Mouse (Mus musculus) hindbrain, embryonic 11.5 days (tissue): ENCODE measurements at regions not wholly inside any gene's neighbourhood (a gene's known extent, or its start where the extent isn't known, plus 50 kb on each side); places are given as distances from the start of the nearest gene placed in this dataset.

Experiments
- ATAC-seq: fragments of 200-750 bp; cut with Nextera tagmentation; 2 replicates; pipeline ENCODE4 v1.8.0; 2017; ENCODE audit warnings: mild to moderate bottlenecking, moderate TSS enrichment, moderate library complexity; ENCODE audit not compliant: low FRiP score
- DNase-seq: peaks from one replicate; pipeline ENCODE4 v3.0.0-alpha.2; 2015; ENCODE audit warnings: low spot score
- H3K27ac ChIP-seq: fragments of 300-500 bp; sonication (generic); 2 replicates; pipeline ENCODE4 v1.5.1; 2014; ENCODE audit warnings: mild to moderate bottlenecking, low read depth, low read length
- H3K27me3 ChIP-seq: fragments of 300-500 bp; sonication (generic); 2 replicates; pipeline ENCODE4 v1.6.1; 2014; ENCODE audit warnings: mild to moderate bottlenecking, low read length, moderate library complexity, mixed read lengths; ENCODE audit not compliant: control insufficient read depth, insufficient read depth
- H3K36me3 ChIP-seq: fragments of 300-500 bp; sonication (generic); 2 replicates; pipeline ENCODE4 v1.6.1; 2014; ENCODE audit warnings: mild to moderate bottlenecking, low read length, moderate library complexity, mixed read lengths; ENCODE audit not compliant: control insufficient read depth, insufficient read depth
- H3K4me1 ChIP-seq: fragments of 300-500 bp; sonication (generic); replicated peaks from 2 replicates; pipeline ENCODE4 v1.6.1; 2014; ENCODE audit warnings: low read length, mixed read lengths; ENCODE audit not compliant: control insufficient read depth, insufficient read depth
- H3K4me2 ChIP-seq: fragments of 300-500 bp; sonication (generic); replicated peaks from 2 replicates; pipeline ENCODE4 v1.6.1; 2014; ENCODE audit warnings: mild to moderate bottlenecking, low read depth, low read length
- H3K4me3 ChIP-seq: fragments of 300-500 bp; sonication (generic); 2 replicates; pipeline ENCODE4 v1.5.1; 2014; ENCODE audit warnings: low read depth, low read length
- H3K9ac ChIP-seq: fragments of 300-500 bp; sonication (generic); 2 replicates; pipeline ENCODE4 v1.6.1; 2014; ENCODE audit warnings: low read depth, low read length
- H3K9me3 ChIP-seq: fragments of 300-500 bp; sonication (generic); 2 replicates; pipeline ENCODE4 v1.6.1; 2016; ENCODE audit warnings: low read length; ENCODE audit not compliant: control insufficient read depth
- WGBS: fragments of 180-500 bp; shearing (Covaris S2); extraction: QIAGEN DNeasy Blood & Tissue Kit; methylation state at CpG from one replicate; pipeline ENCODE4 v1.1.7; 2014; 5-methylcytosine and 5-hydroxymethylcytosine counted together

- ATAC-seq = no peak
- Histone ChIP-seq H3K9me3 (no peaks in the 10 kb centered on the region), H3K36me3 (no peaks in the 10 kb centered on the region), H3K4me1 (no peaks in the 10 kb centered on the region), H3K27ac (no peak overlapping the region), H3K4me2 (no peak overlapping the region), H3K4me3 (no peak overlapping the region), H3K27me3 (no peaks in the 10 kb centered on the region), H3K9ac (no peak overlapping the region)
- no peak for DNase-seq
- WGBS = 88% methylated on average over 7 of the region's 7 CpGs
Measured at GRCm38 (mm10) chrX:10984894-10985293, 270.1 kb downstream of the Mid1ip1 start.

DNA sequence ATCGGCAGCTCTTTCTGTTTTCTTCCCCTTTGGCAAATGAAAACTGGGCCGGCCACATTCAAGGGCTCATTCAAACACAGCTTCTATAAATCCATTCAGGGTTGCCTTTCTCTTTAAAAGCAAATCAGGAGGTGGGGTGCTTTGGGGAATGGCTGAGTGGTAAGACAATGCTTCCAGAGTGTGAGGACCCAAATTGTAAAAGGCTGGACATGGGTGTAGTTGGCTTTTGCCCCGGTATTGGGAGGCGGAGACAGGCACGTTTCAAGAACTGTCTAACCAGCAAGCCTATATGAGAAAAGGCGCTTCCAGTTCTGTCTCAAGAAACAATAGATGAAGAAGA is 277.0 kb downstream of the Mid1ip1 start:
- Histone ChIP-seq H3K9ac (no peak overlapping the region), H3K27ac (peak overlapping the region; percentile 87), H3K9me3 (no peaks in the 10 kb centered on the region), H3K4me1 (no peaks in the 10 kb centered on the region), H3K4me2 (peak overlapping the region; percentile 41), H3K27me3 (no peaks in the 10 kb centered on the region), H3K4me3 (no peak overlapping the region), H3K36me3 (no peaks in the 10 kb centered on the region)
- DNase-seq (no peak), ATAC-seq (no peak; the same call in 1 of the 2 replicates)
- 18% methylated on average over 6 of the region's 6 CpGs for WGBS

- Histone ChIP-seq H3K27ac (peak overlapping the region; percentile 87), H3K36me3 (no peaks in the 10 kb centered on the region), H3K4me3 (peak overlapping the region; percentile 12; the same call in 1 of the 2 replicates), H3K4me1 (no peaks in the 10 kb centered on the region), H3K9me3 (no peaks in the 10 kb centered on the region), H3K4me2 (peak overlapping the region; percentile 41), H3K9ac (0 out of 2 replicates have a peak overlapping the region, but pooled peaks have one; percentile 37), H3K27me3 (no peaks in the 10 kb centered on the region)
- WGBS = 20% methylated on average over 19 of the region's 19 CpGs
- ATAC-seq = peak; percentile 82
- DNase-seq = peak; percentile 49
Measured at GRCm38 (mm10) chrX:10992211-10993004, 277.6 kb downstream of the Mid1ip1 start.

GRCm38 (mm10) chrX:10993005-10993377 is 278.2 kb downstream of the Mid1ip1 start:
- no peak overlapping the region for H3K9ac ChIP-seq
- ATAC-seq = peak; percentile 64
- no peaks in the 10 kb centered on the region for H3K36me3 ChIP-seq
- no peaks in the 10 kb centered on the region for H3K9me3 ChIP-seq
- DNase-seq = peak; percentile 36
- no peaks in the 10 kb centered on the region for H3K27me3 ChIP-seq
- no peak overlapping the region for H3K4me3 ChIP-seq
- WGBS = 17% methylated on average over 6 of the region's 6 CpGs
- peak overlapping the region; percentile 87 for H3K27ac ChIP-seq
- H3K4me2 ChIP-seq = peak overlapping the region; percentile 41
- H3K4me1 ChIP-seq = no peaks in the 10 kb centered on the region

- no peak overlapping the region for H3K4me2 ChIP-seq
- H3K36me3 ChIP-seq = no peaks in the 10 kb centered on the region
- H3K9me3 ChIP-seq = no peaks in the 10 kb centered on the region
- no peaks in the 10 kb centered on the region for H3K27me3 ChIP-seq
- H3K9ac ChIP-seq = no peak overlapping the region
- no peak overlapping the region for H3K4me3 ChIP-seq
- no peak for DNase-seq
- H3K4me1 ChIP-seq = no peaks in the 10 kb centered on the region
- H3K27ac ChIP-seq = no peak overlapping the region
- no peak for ATAC-seq
Measured at GRCm38 (mm10) chrX:10994910-10995309, 280.1 kb downstream of the Mid1ip1 start.

DNA sequence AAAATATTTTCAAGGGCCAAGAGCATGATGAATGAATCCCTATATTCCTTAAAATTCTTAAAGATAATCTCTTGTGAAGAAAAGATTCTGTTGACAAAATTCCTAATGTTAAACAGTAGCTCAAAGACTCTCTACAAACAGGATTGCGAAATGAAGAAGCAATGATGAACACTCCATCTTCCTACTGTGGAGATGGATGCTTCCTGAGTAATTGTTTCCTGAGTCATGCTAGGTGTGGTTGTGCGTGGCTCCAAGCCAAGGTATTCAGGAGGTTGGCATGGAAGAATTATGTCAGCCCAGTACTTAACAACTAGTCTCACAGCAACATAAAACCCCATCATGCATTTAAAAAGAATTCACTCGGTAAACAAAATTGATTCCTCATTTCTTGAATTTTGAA is 286.4 kb downstream of the Mid1ip1 start:
- H3K27me3 ChIP-seq = no peaks in the 10 kb centered on the region
- H3K27ac ChIP-seq = no peak overlapping the region
- no peak overlapping the region for H3K4me2 ChIP-seq
- ATAC-seq (no peak), DNase-seq (no peak)
- 91% methylated on average over 3 of the region's 3 CpGs for WGBS
- no peaks in the 10 kb centered on the region for H3K4me1 ChIP-seq
- H3K4me3 ChIP-seq = no peak overlapping the region
- no peak overlapping the region for H3K9ac ChIP-seq
- no peaks in the 10 kb centered on the region for H3K9me3 ChIP-seq
- no peaks in the 10 kb centered on the region for H3K36me3 ChIP-seq

DNA sequence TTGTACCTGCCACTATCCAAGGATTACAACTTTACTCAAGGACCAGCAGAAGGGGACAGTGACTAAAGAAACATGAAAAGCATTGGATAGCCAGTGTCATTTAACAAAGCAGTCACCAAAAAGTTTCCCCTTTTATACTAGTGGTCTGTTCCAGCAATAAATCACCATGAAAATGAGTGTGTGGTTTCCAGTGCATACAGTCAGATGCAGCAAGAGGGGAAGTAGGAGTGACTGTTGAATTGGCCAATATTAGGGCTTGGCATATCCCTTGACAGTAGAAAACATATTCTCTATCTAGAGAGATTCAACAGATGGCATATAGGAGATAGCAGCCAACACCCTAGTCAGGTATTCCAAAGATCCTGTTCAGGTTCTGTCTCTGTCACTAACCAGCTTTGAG is 259.8 kb upstream of the H2al1a start:
- Histone ChIP-seq H3K4me3 (no peak overlapping the region), H3K36me3 (no peaks in the 10 kb centered on the region), H3K4me2 (no peak overlapping the region), H3K27ac (no peak overlapping the region), H3K9ac (no peak overlapping the region), H3K4me1 (no peaks in the 10 kb centered on the region), H3K27me3 (no peaks in the 10 kb centered on the region), H3K9me3 (no peaks in the 10 kb centered on the region)
- no peak for ATAC-seq
- DNase-seq = no peak

DNA sequence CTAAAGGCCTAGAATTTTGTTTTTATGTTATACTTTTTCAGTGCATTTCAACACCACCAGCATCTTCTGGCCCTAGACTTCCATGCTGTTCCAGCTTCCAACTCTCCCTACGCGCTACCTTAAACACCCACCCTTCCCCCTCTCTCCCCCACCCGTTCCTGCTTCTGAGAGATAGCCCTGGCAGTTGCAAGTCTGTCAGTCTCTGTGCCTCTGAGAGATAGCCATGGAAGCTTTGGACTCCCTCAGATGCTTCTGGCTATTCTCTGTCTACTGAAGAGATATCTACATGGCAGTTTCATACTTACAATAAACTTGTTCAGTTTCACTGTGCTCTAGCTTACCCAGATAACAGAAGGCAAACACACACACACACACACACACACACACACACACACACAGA is 252.3 kb upstream of the H2al1a start:
- Histone ChIP-seq H3K9ac (no peak overlapping the region), H3K27ac (no peak overlapping the region), H3K4me2 (no peak overlapping the region), H3K27me3 (no peaks in the 10 kb centered on the region), H3K4me1 (no peaks in the 10 kb centered on the region), H3K9me3 (no peaks in the 10 kb centered on the region), H3K4me3 (no peak overlapping the region), H3K36me3 (no peaks in the 10 kb centered on the region)
- ATAC-seq (no peak), DNase-seq (no peak)
- 90% methylated on average over 3 of the region's 3 CpGs for WGBS

DNA sequence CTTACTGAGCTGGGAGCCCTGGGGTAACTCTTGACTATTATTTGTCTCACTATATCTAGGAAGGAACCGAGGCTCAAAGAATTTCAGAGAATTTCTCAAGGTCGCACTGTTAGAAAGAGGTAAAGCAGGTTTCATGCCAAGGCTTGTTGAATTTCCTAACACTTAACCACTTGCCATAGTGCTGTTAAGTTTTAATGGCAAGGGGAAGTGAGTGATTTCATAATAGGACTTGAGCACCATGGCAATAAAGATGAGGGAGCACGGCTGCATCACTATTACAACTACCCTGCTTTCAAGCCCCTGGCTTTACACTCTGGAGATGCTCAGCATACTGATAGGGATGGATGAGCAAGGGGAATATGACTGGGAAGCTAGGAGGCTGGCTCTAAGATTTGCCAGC is 216.9 kb upstream of the H2al1a start:
- H3K4me1 ChIP-seq = no peaks in the 10 kb centered on the region
- H3K27ac ChIP-seq = no peak overlapping the region
- H3K4me2 ChIP-seq = no peak overlapping the region
- WGBS = 76% methylated on average over 3 of the region's 3 CpGs
- no peaks in the 10 kb centered on the region for H3K36me3 ChIP-seq
- no peak for ATAC-seq
- no peak overlapping the region for H3K9ac ChIP-seq
- no peak for DNase-seq
- H3K9me3 ChIP-seq = no peaks in the 10 kb centered on the region
- H3K4me3 ChIP-seq = no peak overlapping the region
- H3K27me3 ChIP-seq = no peaks in the 10 kb centered on the region
